Mouse (Mus musculus) CH12.LX (cell line): ENCODE results near the gene Tnfrsf14.

Source experiments
- NELFE ChIP-seq: IDR thresholded peaks from 2 replicates; pipeline ENCODE4 v1.6.1; 2011; ENCODE audit warnings: low read depth, low read length, improper control_type of control experiment
- NRF1 ChIP-seq: IDR thresholded peaks from 2 replicates; pipeline ENCODE4 v1.6.1; 2014; ENCODE audit warnings: low read depth, mild to moderate bottlenecking, inconsistent platforms, low read length, improper control_type of control experiment, moderate library complexity
- TCF12 ChIP-seq: IDR thresholded peaks from 2 replicates; pipeline ENCODE4 v1.6.1; 2014; ENCODE audit warnings: low read depth, mild to moderate bottlenecking, inconsistent platforms, low read length, improper control_type of control experiment

GRCm38 (mm10) chr4:154911644-154912043 is 16.7 kb downstream of the Tnfrsf14 start:
- TF ChIP-seq TCF12 (no peak), NRF1 (no peak), NELFE (no peak)
